Mouse (Mus musculus) heart, embryonic 13.5 days (tissue): ENCODE results near the gene 6430548M08Rik. TPM values are rescaled to one million over a fixed set of nuclear protein-coding genes. Genes with fewer than 3 reads are reported as not detected.

Source experiments
- ATAC-seq: fragments of 200-750 bp; cut with Nextera tagmentation; 2 replicates; pipeline ENCODE4 v1.8.0; 2017; ENCODE audit warnings: moderate TSS enrichment; ENCODE audit not compliant: insufficient number of reproducible peaks, low FRiP score, low TSS enrichment; ENCODE audit errors: extremely low read depth
- H3K27ac ChIP-seq: fragments of 300-500 bp; sonication (generic); replicated peaks from 2 replicates; pipeline ENCODE4 v1.5.1; 2015; ENCODE audit warnings: moderate library complexity, mild to moderate bottlenecking, inconsistent platforms
- H3K27me3 ChIP-seq: fragments of 300-500 bp; sonication (generic); replicated peaks from 2 replicates; pipeline ENCODE4 v1.6.1; 2015; ENCODE audit warnings: mild to moderate bottlenecking, inconsistent platforms
- H3K36me3 ChIP-seq: fragments of 300-500 bp; sonication (generic); 2 replicates; pipeline ENCODE4 v1.6.1; 2015; ENCODE audit warnings: mild to moderate bottlenecking, inconsistent platforms
- H3K4me1 ChIP-seq: fragments of 300-500 bp; sonication (generic); 2 replicates; pipeline ENCODE4 v1.6.1; 2015; ENCODE audit warnings: inconsistent platforms
- H3K4me2 ChIP-seq: fragments of 300-500 bp; sonication (generic); 2 replicates; pipeline ENCODE4 v1.6.1; 2015; ENCODE audit warnings: inconsistent platforms, mild to moderate bottlenecking, moderate library complexity
- H3K4me3 ChIP-seq: fragments of 300-500 bp; sonication (generic); 2 replicates; pipeline ENCODE4 v1.5.1; 2015; ENCODE audit warnings: moderate library complexity, mild to moderate bottlenecking, inconsistent platforms
- H3K9ac ChIP-seq: fragments of 300-500 bp; sonication (generic); 2 replicates; pipeline ENCODE4 v1.6.1; 2015; ENCODE audit warnings: inconsistent platforms, mild to moderate bottlenecking, moderate library complexity
- H3K9me3 ChIP-seq: fragments of 300-500 bp; sonication (generic); 2 replicates; pipeline ENCODE4 v1.6.1; 2016; ENCODE audit warnings: inconsistent platforms
- WGBS: fragments of 180-500 bp; shearing (Covaris S2); methylation state at CpG from one replicate; pipeline ENCODE4 v1.1.7; 2015; ENCODE audit warnings: mixed read lengths; 5-methylcytosine and 5-hydroxymethylcytosine counted together
- polyA plus RNA-seq: library from polyadenylated mRNA; unstranded; fragments of >200 nt; fragmentation: Nextera tagmentation; extraction: Ambion mirVana; gene quantifications from 2 replicates; pipeline ENCODE4 v1.2.1, GENCODE M21; 2015

Gene 6430548M08Rik
- polyA plus RNA-seq, 1 experiment from 2014 or later, result 10.6 TPM

GRCm38 (mm10) chr8:120144652-120145301 lies 30.8 kb downstream of the 6430548M08Rik start:
- ATAC-seq, result no peak

GRCm38 (mm10) chr8:120146051-120146450 lies 32.1 kb downstream of the 6430548M08Rik start:
- Histone ChIP-seq H3K9me3 (no peaks in the 10 kb centered on the region), H3K4me1 (peaks cover 29% of the 10 kb centered on the region), H3K27me3 (0 out of 2 replicates have a peak, but pooled peaks cover 3% of the 10 kb centered on the region), H3K4me3 (no peak overlapping the region), H3K36me3 (peaks cover 35% of the 10 kb centered on the region), H3K9ac (no peak overlapping the region), H3K27ac (no peak overlapping the region), H3K4me2 (no peak overlapping the region)
- WGBS, result 79% methylated on average over 1 of the region's 1 CpGs
- no peak for ATAC-seq

More at GRCm38 (mm10) chr8:120144652-120145301, 30.8 kb downstream of the 6430548M08Rik start:
- peaks cover 27% of the 10 kb centered on the region for H3K36me3 ChIP-seq
- H3K4me2 ChIP-seq, result no peak overlapping the region
- H3K4me3 ChIP-seq, result no peak overlapping the region
- no peaks in the 10 kb centered on the region for H3K9me3 ChIP-seq
- peaks cover 42% of the 10 kb centered on the region for H3K4me1 ChIP-seq
- no peak overlapping the region for H3K9ac ChIP-seq
- 42% methylated on average over 12 of the region's 12 CpGs for WGBS
- H3K27ac ChIP-seq, result no peak overlapping the region
- H3K27me3 ChIP-seq, result 0 out of 2 replicates have a peak, but pooled peaks cover under 1% of the 10 kb centered on the region

- H3K9ac ChIP-seq, result no peak overlapping the region
- H3K4me2 ChIP-seq, result no peak overlapping the region
- H3K36me3 ChIP-seq, result peaks cover 56% of the 10 kb centered on the region
- no peak for ATAC-seq
- H3K9me3 ChIP-seq, result no peaks in the 10 kb centered on the region
- peaks cover 8% of the 10 kb centered on the region for H3K4me1 ChIP-seq
- 71% methylated on average over 12 of the region's 12 CpGs for WGBS
- H3K27me3 ChIP-seq, result 0 out of 2 replicates have a peak, but pooled peaks cover 3% of the 10 kb centered on the region
- H3K4me3 ChIP-seq, result no peak overlapping the region
- no peak overlapping the region for H3K27ac ChIP-seq
Measured at GRCm38 (mm10) chr8:120150028-120150427, 36.1 kb downstream of the 6430548M08Rik start.

GRCm38 (mm10) chr8:120151151-120151550 lies 37.2 kb downstream of the 6430548M08Rik start:
- 0 out of 2 replicates have a peak, but pooled peaks cover 3% of the 10 kb centered on the region for H3K27me3 ChIP-seq
- no peak for ATAC-seq
- WGBS, result 63% methylated on average over 9 of the region's 9 CpGs

GRCm38 (mm10) chr8:120152636-120153035 lies 38.7 kb downstream of the 6430548M08Rik start:
- 50% methylated on average over 7 of the region's 7 CpGs for WGBS
- H3K27me3 ChIP-seq, result 0 out of 2 replicates have a peak, but pooled peaks cover 3% of the 10 kb centered on the region
- H3K4me3 ChIP-seq, result no peak overlapping the region
- no peaks in the 10 kb centered on the region for H3K9me3 ChIP-seq
- no peak overlapping the region for H3K4me2 ChIP-seq
- ATAC-seq, result no peak
- H3K36me3 ChIP-seq, result peaks cover 42% of the 10 kb centered on the region
- H3K27ac ChIP-seq, result no peak overlapping the region
- H3K4me1 ChIP-seq, result peaks cover 4% of the 10 kb centered on the region; the same call in 1 of the 2 replicates
- no peak overlapping the region for H3K9ac ChIP-seq

More at GRCm38 (mm10) chr8:120151151-120151550, 37.2 kb downstream of the 6430548M08Rik start:
- H3K36me3 ChIP-seq, result peaks cover 53% of the 10 kb centered on the region
- H3K9ac ChIP-seq, result no peak overlapping the region
- H3K4me2 ChIP-seq, result no peak overlapping the region
- peaks cover 4% of the 10 kb centered on the region; the same call in 1 of the 2 replicates for H3K4me1 ChIP-seq
- no peak overlapping the region for H3K4me3 ChIP-seq
- no peaks in the 10 kb centered on the region for H3K9me3 ChIP-seq
- no peak overlapping the region for H3K27ac ChIP-seq

GRCm38 (mm10) chr8:120160366-120160765 lies 46.4 kb downstream of the 6430548M08Rik start:
- Histone ChIP-seq H3K4me2 (no peak overlapping the region), H3K36me3 (peaks cover 16% of the 10 kb centered on the region; the same call in 1 of the 2 replicates), H3K9ac (no peak overlapping the region), H3K27ac (no peak overlapping the region), H3K4me1 (peaks cover 14% of the 10 kb centered on the region), H3K9me3 (no peaks in the 10 kb centered on the region), H3K4me3 (no peak overlapping the region), H3K27me3 (no peaks in the 10 kb centered on the region; the same call in 1 of the 2 replicates)
- WGBS, result 84% methylated on average over 8 of the region's 8 CpGs
- ATAC-seq, result no peak

- peaks cover 6% of the 10 kb centered on the region; the same call in 1 of the 2 replicates for H3K27me3 ChIP-seq
- H3K4me3 ChIP-seq, result no peak overlapping the region
- H3K27ac ChIP-seq, result no peak overlapping the region
- ATAC-seq, result no peak
- no peak overlapping the region for H3K9ac ChIP-seq
- H3K36me3 ChIP-seq, result peaks cover 12% of the 10 kb centered on the region; the same call in 1 of the 2 replicates
- peaks cover 14% of the 10 kb centered on the region for H3K4me1 ChIP-seq
- no peaks in the 10 kb centered on the region for H3K9me3 ChIP-seq
- WGBS, result 64% methylated on average over 16 of the region's 16 CpGs
- no peak overlapping the region for H3K4me2 ChIP-seq
Measured at GRCm38 (mm10) chr8:120161658-120162403, 47.9 kb downstream of the 6430548M08Rik start.

- H3K9me3 ChIP-seq, result no peaks in the 10 kb centered on the region
- H3K27me3 ChIP-seq, result peaks cover 11% of the 10 kb centered on the region
- no peak overlapping the region for H3K9ac ChIP-seq
- WGBS, result 76% methylated on average over 5 of the region's 5 CpGs
- no peak overlapping the region for H3K4me2 ChIP-seq
- no peak overlapping the region for H3K4me3 ChIP-seq
- H3K4me1 ChIP-seq, result peaks cover 14% of the 10 kb centered on the region
- peaks cover 12% of the 10 kb centered on the region; the same call in 1 of the 2 replicates for H3K36me3 ChIP-seq
- no peak overlapping the region for H3K27ac ChIP-seq
- no peak for ATAC-seq
Measured at GRCm38 (mm10) chr8:120162404-120162752, 48.4 kb downstream of the 6430548M08Rik start.

GRCm38 (mm10) chr8:120163376-120163775 lies 49.4 kb downstream of the 6430548M08Rik start:
- no peak overlapping the region for H3K4me3 ChIP-seq
- H3K4me1 ChIP-seq, result peaks cover 20% of the 10 kb centered on the region
- H3K27me3 ChIP-seq, result peaks cover 21% of the 10 kb centered on the region
- no peak overlapping the region for H3K4me2 ChIP-seq
- H3K9me3 ChIP-seq, result no peaks in the 10 kb centered on the region
- no peak for ATAC-seq
- H3K9ac ChIP-seq, result no peak overlapping the region
- H3K27ac ChIP-seq, result no peak overlapping the region; the same call in 1 of the 2 replicates
- WGBS, result 52% methylated on average over 8 of the region's 8 CpGs
- H3K36me3 ChIP-seq, result peaks cover 12% of the 10 kb centered on the region; the same call in 1 of the 2 replicates

GRCm38 (mm10) chr8:120164026-120164425 lies 50.1 kb downstream of the 6430548M08Rik start:
- no peak for ATAC-seq
- 79% methylated on average over 5 of the region's 5 CpGs for WGBS
- Histone ChIP-seq H3K9ac (no peak overlapping the region), H3K4me2 (no peak overlapping the region), H3K36me3 (peaks cover 12% of the 10 kb centered on the region; the same call in 1 of the 2 replicates), H3K4me3 (no peak overlapping the region), H3K27me3 (peaks cover 28% of the 10 kb centered on the region), H3K9me3 (no peaks in the 10 kb centered on the region), H3K4me1 (peaks cover 21% of the 10 kb centered on the region), H3K27ac (no peak overlapping the region)

- no peak overlapping the region for H3K4me3 ChIP-seq
- H3K9ac ChIP-seq, result no peak overlapping the region
- 80% methylated on average over 8 of the region's 8 CpGs for WGBS
- peaks cover 42% of the 10 kb centered on the region for H3K27me3 ChIP-seq
- no peaks in the 10 kb centered on the region for H3K36me3 ChIP-seq
- no peaks in the 10 kb centered on the region for H3K9me3 ChIP-seq
- no peak overlapping the region for H3K27ac ChIP-seq
- no peak overlapping the region for H3K4me2 ChIP-seq
- no peak for ATAC-seq
- peaks cover 22% of the 10 kb centered on the region for H3K4me1 ChIP-seq
Measured at GRCm38 (mm10) chr8:120167136-120167535, 53.2 kb downstream of the 6430548M08Rik start.
